Mouse (Mus musculus): ENCODE measurements at regions not wholly inside any gene's neighbourhood (a gene's known extent, or its start where the extent isn't known, plus 50 kb on each side); places are given as distances from the start of the nearest gene placed in this dataset.

- Histone ChIP-seq H3K4me2 (ENCODE audit: low read depth, low read length) (no peak overlapping the region), H3K9me3 (replicated peaks; ENCODE audit: control insufficient read depth, low read length) (no peaks in the 10 kb centered on the region), H3K36me3 (replicated peaks; ENCODE audit: control insufficient read depth, insufficient read depth, low read length) (no peaks in the 10 kb centered on the region), H3K9ac (replicated peaks; ENCODE audit: low read depth, low read length) (no peak overlapping the region), H3K4me3 (ENCODE audit: low read depth, low read length) (no peak overlapping the region), H3K27ac (ENCODE audit: low read depth) (peak overlapping the region; percentile 73), H3K27me3 (ENCODE audit: control insufficient read depth, insufficient read depth, low read length) (no peaks in the 10 kb centered on the region), H3K4me1 (ENCODE audit: control insufficient read depth, insufficient read depth) (no peaks in the 10 kb centered on the region)
- TF ChIP-seq CTCF (IDR thresholded peaks at IDR 0.05; ENCODE audit: low read depth), result no peak
- TF ChIP-seq EP300 (IDR thresholded peaks at IDR 0.05; ENCODE audit: low read depth), result peak; percentile 26; the same call in 1 of the 2 replicates
- ATAC-seq (ENCODE audit: insufficient read depth, low read depth) (peak; percentile 68), DNase-seq (ENCODE audit: low spot score) (peak; percentile 5)
- WGBS, result 55% methylated on average over 7 of the region's 7 CpGs
These were observed 57.4 kb upstream of the Tex13c2 start for GRCm38 (mm10) chrX:42431851-42432635.
